Mouse (Mus musculus): ENCODE data around the gene Timm29.

DNA sequence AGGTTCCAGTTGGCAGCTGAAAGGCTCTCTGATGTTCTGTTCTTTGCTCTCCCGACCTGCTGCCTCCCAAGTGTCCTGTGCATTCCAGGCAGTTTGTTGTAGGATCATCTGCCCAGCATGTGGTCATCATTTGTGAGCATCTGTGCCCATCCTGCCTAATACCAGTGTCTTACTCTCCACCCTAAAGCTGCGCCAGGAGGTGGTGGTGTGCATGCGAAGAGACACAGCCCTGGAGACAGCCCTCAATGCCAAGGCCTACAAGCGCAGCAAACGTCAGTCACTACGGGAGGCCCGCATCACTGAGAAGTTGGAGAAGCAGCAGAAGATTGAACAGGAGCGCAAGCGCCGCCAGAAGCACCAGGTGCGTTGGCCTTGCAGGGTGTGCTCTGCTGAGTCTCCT is 46.5 kb downstream of the Timm29 start:
- TF ChIP-seq CTCF (IDR thresholded peaks at IDR 0.05; ENCODE audit: low read depth), result no peak
- TF ChIP-seq EP300 (IDR thresholded peaks at IDR 0.05; ENCODE audit: low read depth), result no peak

Data from heart, postnatal 0 days (tissue).